Mouse (Mus musculus): ENCODE data around the gene Olfr576. TPM values are rescaled to one million over a fixed set of nuclear protein-coding genes. Genes with fewer than 3 reads are reported as not detected.

The Olfr576 gene
- total and polyA plus RNA-seq, 2 experiments from 2014 or later, result not detected

DNA sequence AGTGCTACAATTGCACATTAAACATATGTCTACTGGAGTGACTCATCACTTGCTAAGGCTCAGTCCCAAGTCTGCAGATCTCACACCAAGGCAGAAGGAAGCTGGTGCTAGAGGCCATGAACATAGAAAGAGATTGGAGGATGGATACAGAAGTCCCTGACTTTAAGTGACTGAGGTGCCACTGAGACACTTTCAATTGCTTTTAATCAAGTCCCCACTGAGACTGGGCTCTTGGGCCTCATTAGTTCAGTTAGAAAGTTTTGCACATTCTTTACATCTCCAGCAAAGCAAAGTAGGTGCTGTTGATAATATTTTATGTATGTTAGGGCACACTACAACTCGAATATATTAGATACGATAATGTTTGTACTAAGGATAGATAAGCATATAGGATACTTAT is 13.4 kb downstream of the Olfr576 start, which contains the start of gene Olfr577:
TSS of gene Olfr577 (minus strand) at position 101 of the 400 bp plus-strand sequence.
- no peak for TF ChIP-seq CTCF (IDR thresholded peaks at IDR 0.05; ENCODE audit: low read depth)
- WGBS, result 79% methylated on average over 2 of the region's 2 CpGs
- Histone ChIP-seq H3K9me3 (ENCODE audit: low read length) (no peaks in the 10 kb centered on the region), H3K27me3 (ENCODE audit: insufficient read depth, low read length) (no peaks in the 10 kb centered on the region), H3K36me3 (ENCODE audit: insufficient read depth, low read length) (no peaks in the 10 kb centered on the region), H3K9ac (replicated peaks; ENCODE audit: low read length) (no peak within 1 kb of the TSS), H3K4me1 (ENCODE audit: insufficient read depth, low read length) (no peaks in the 10 kb centered on the region), H3K27ac (no peak within 1 kb of the TSS), H3K4me2 (ENCODE audit: low read depth, low read length) (no peak within 1 kb of the TSS), H3K4me3 (ENCODE audit: low read length) (no peak within 1 kb of the TSS)
- DNase-seq (ENCODE audit: low spot score), result no peak
- no peak for ATAC-seq

DNA sequence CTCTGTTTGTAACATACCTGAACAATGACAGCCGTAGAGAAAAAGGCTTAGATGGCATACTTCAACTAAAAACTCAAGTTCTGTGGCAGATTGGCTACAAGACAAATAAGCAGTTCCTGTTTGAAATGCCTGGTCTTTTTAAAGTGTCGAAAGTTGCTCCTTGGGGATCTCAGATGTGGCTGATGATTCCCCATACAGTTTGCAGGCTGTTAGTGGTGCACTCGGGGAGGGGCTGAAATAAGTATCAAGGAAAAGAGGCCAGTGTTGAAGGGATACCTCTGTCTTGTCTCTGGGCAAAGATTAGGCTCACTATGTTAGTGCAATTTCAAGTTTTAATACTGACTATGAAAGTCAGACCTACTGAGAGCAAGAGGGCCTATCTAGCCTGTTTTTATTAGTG is 26.8 kb downstream of the Olfr576 start, which contains the start of gene Olfr578:
TSS of gene Olfr578 (minus strand) at position 101 of the 400 bp plus-strand sequence.
- Histone ChIP-seq H3K27me3 (ENCODE audit: insufficient read depth, low read length) (no peaks in the 10 kb centered on the region), H3K27ac (no peak within 1 kb of the TSS), H3K36me3 (ENCODE audit: insufficient read depth, low read length) (no peaks in the 10 kb centered on the region), H3K4me2 (ENCODE audit: low read depth, low read length) (no peak within 1 kb of the TSS), H3K9ac (replicated peaks; ENCODE audit: low read length) (no peak within 1 kb of the TSS), H3K4me1 (ENCODE audit: insufficient read depth, low read length) (no peaks in the 10 kb centered on the region), H3K9me3 (ENCODE audit: low read length) (no peaks in the 10 kb centered on the region), H3K4me3 (ENCODE audit: low read length) (no peak within 1 kb of the TSS)
- WGBS, result 79% methylated on average over 3 of the region's 3 CpGs
- TF ChIP-seq CTCF (IDR thresholded peaks at IDR 0.05; ENCODE audit: low read depth), result no peak
- no peak for DNase-seq (ENCODE audit: low spot score)
- ATAC-seq, result no peak

Other genes starting within 250 kb of the Olfr576 start
- gene Olfr33, start 243.6 kb upstream of the Olfr576 start, total RNA-seq (2014; rRNA removed), result not detected in 2 replicates
- gene Olfr33, start 243.6 kb upstream of the Olfr576 start, polyA plus RNA-seq (2015; fragmentation: Nextera tagmentation; extraction: Ambion mirVana), result not detected in 2 replicates
- not detected in 2 replicates for gene Olfr559, start 235.2 kb upstream of the Olfr576 start, total RNA-seq (2014; rRNA removed)
- gene Olfr559, start 235.2 kb upstream of the Olfr576 start, polyA plus RNA-seq (2015; fragmentation: Nextera tagmentation; extraction: Ambion mirVana), result not detected in 2 replicates
- not detected in 2 replicates for gene Olfr560, start 203.3 kb upstream of the Olfr576 start, total RNA-seq (2014; rRNA removed)
- not detected in 2 replicates for gene Olfr560, start 203.3 kb upstream of the Olfr576 start, polyA plus RNA-seq (2015; fragmentation: Nextera tagmentation; extraction: Ambion mirVana)
- 0.78 TPM in 1 of 2 replicates, not detected in the other for gene Olfr78, start 203.2 kb upstream of the Olfr576 start, total RNA-seq (2014; rRNA removed)
- gene Olfr78, start 203.2 kb upstream of the Olfr576 start, polyA plus RNA-seq (2015; fragmentation: Nextera tagmentation; extraction: Ambion mirVana), result 0.10 and 0.15 TPM in 2 replicates
- not detected in 2 replicates for gene Olfr561, start 191.4 kb upstream of the Olfr576 start, total RNA-seq (2014; rRNA removed)
- gene Olfr561, start 191.4 kb upstream of the Olfr576 start, polyA plus RNA-seq (2015; fragmentation: Nextera tagmentation; extraction: Ambion mirVana), result not detected in 2 replicates
- gene Olfr564, start 159.2 kb upstream of the Olfr576 start, total RNA-seq (2014; rRNA removed), result not detected in 2 replicates
- gene Olfr564, start 159.2 kb upstream of the Olfr576 start, polyA plus RNA-seq (2015; fragmentation: Nextera tagmentation; extraction: Ambion mirVana), result not detected in 2 replicates
- gene Olfr566, start 103.9 kb upstream of the Olfr576 start, total RNA-seq (2014; rRNA removed), result not detected in 2 replicates
- gene Olfr566, start 103.9 kb upstream of the Olfr576 start, polyA plus RNA-seq (2015; fragmentation: Nextera tagmentation; extraction: Ambion mirVana), result not detected in 2 replicates
- not detected in 2 replicates for gene Olfr568, start 85.5 kb upstream of the Olfr576 start, total RNA-seq (2014; rRNA removed)
- gene Olfr568, start 85.5 kb upstream of the Olfr576 start, polyA plus RNA-seq (2015; fragmentation: Nextera tagmentation; extraction: Ambion mirVana), result not detected in 2 replicates
- not detected in 2 replicates for gene Olfr569, start 71.8 kb upstream of the Olfr576 start, total RNA-seq (2014; rRNA removed)
- not detected in 2 replicates for gene Olfr569, start 71.8 kb upstream of the Olfr576 start, polyA plus RNA-seq (2015; fragmentation: Nextera tagmentation; extraction: Ambion mirVana)
- not detected in 2 replicates for gene Olfr570, start 68.1 kb upstream of the Olfr576 start, total RNA-seq (2014; rRNA removed)
- not detected in 2 replicates for gene Olfr570, start 68.1 kb upstream of the Olfr576 start, polyA plus RNA-seq (2015; fragmentation: Nextera tagmentation; extraction: Ambion mirVana)
- gene Olfr571, start 45.1 kb upstream of the Olfr576 start, total RNA-seq (2014; rRNA removed), result not detected in 2 replicates
- gene Olfr571, start 45.1 kb upstream of the Olfr576 start, polyA plus RNA-seq (2015; fragmentation: Nextera tagmentation; extraction: Ambion mirVana), result not detected in 2 replicates
- not detected in 2 replicates for gene Olfr572, start 38.3 kb upstream of the Olfr576 start, total RNA-seq (2014; rRNA removed)
- gene Olfr572, start 38.3 kb upstream of the Olfr576 start, polyA plus RNA-seq (2015; fragmentation: Nextera tagmentation; extraction: Ambion mirVana), result not detected in 2 replicates
- gene Olfr573-ps1, start 20.1 kb upstream of the Olfr576 start, total RNA-seq (2014; rRNA removed), result not detected in 2 replicates
- not detected in 2 replicates for gene Olfr573-ps1, start 20.1 kb upstream of the Olfr576 start, polyA plus RNA-seq (2015; fragmentation: Nextera tagmentation; extraction: Ambion mirVana)
- not detected in 2 replicates for gene Olfr574, start 14.2 kb upstream of the Olfr576 start, total RNA-seq (2014; rRNA removed)
- not detected in 2 replicates for gene Olfr574, start 14.2 kb upstream of the Olfr576 start, polyA plus RNA-seq (2015; fragmentation: Nextera tagmentation; extraction: Ambion mirVana)
- gene Olfr575, start 3.9 kb upstream of the Olfr576 start, total RNA-seq (2014; rRNA removed), result not detected in 2 replicates
- gene Olfr575, start 3.9 kb upstream of the Olfr576 start, polyA plus RNA-seq (2015; fragmentation: Nextera tagmentation; extraction: Ambion mirVana), result not detected in 2 replicates
- gene Olfr577, start 13.3 kb downstream of the Olfr576 start, total RNA-seq (2014; rRNA removed), result not detected in 2 replicates
- gene Olfr577, start 13.3 kb downstream of the Olfr576 start, polyA plus RNA-seq (2015; fragmentation: Nextera tagmentation; extraction: Ambion mirVana), result not detected in 2 replicates
- not detected in 2 replicates for gene Olfr578, start 26.7 kb downstream of the Olfr576 start, total RNA-seq (2014; rRNA removed)
- gene Olfr578, start 26.7 kb downstream of the Olfr576 start, polyA plus RNA-seq (2015; fragmentation: Nextera tagmentation; extraction: Ambion mirVana), result not detected in 2 replicates
- not detected in 2 replicates for gene Olfr582, start 75.4 kb downstream of the Olfr576 start, total RNA-seq (2014; rRNA removed)
- not detected in 2 replicates for gene Olfr582, start 75.4 kb downstream of the Olfr576 start, polyA plus RNA-seq (2015; fragmentation: Nextera tagmentation; extraction: Ambion mirVana)
- gene Olfr583, start 88.6 kb downstream of the Olfr576 start, total RNA-seq (2014; rRNA removed), result not detected in 2 replicates
- gene Olfr583, start 88.6 kb downstream of the Olfr576 start, polyA plus RNA-seq (2015; fragmentation: Nextera tagmentation; extraction: Ambion mirVana), result not detected in 2 replicates
- not detected in 2 replicates for gene Olfr584, start 119.2 kb downstream of the Olfr576 start, total RNA-seq (2014; rRNA removed)
- not detected in 2 replicates for gene Olfr584, start 119.2 kb downstream of the Olfr576 start, polyA plus RNA-seq (2015; fragmentation: Nextera tagmentation; extraction: Ambion mirVana)
- not detected in 2 replicates for gene Olfr585, start 135.1 kb downstream of the Olfr576 start, total RNA-seq (2014; rRNA removed)
- gene Olfr585, start 135.1 kb downstream of the Olfr576 start, polyA plus RNA-seq (2015; fragmentation: Nextera tagmentation; extraction: Ambion mirVana), result not detected in 2 replicates
- not detected in 2 replicates for gene Olfr586, start 163.0 kb downstream of the Olfr576 start, total RNA-seq (2014; rRNA removed)
- gene Olfr586, start 163.0 kb downstream of the Olfr576 start, polyA plus RNA-seq (2015; fragmentation: Nextera tagmentation; extraction: Ambion mirVana), result not detected in 2 replicates
- gene Olfr588-ps1, start 178.2 kb downstream of the Olfr576 start, total RNA-seq (2014; rRNA removed), result not detected in 2 replicates
- gene Olfr588-ps1, start 178.2 kb downstream of the Olfr576 start, polyA plus RNA-seq (2015; fragmentation: Nextera tagmentation; extraction: Ambion mirVana), result not detected in 2 replicates
- not detected in 2 replicates for gene Olfr589, start 193.7 kb downstream of the Olfr576 start, total RNA-seq (2014; rRNA removed)
- gene Olfr589, start 193.7 kb downstream of the Olfr576 start, polyA plus RNA-seq (2015; fragmentation: Nextera tagmentation; extraction: Ambion mirVana), result not detected in 2 replicates
- not detected in 2 replicates for gene Olfr591, start 215.7 kb downstream of the Olfr576 start, total RNA-seq (2014; rRNA removed)
- gene Olfr591, start 215.7 kb downstream of the Olfr576 start, polyA plus RNA-seq (2015; fragmentation: Nextera tagmentation; extraction: Ambion mirVana), result not detected in 2 replicates
- not detected in 2 replicates for gene Olfr592, start 222.1 kb downstream of the Olfr576 start, total RNA-seq (2014; rRNA removed)
- gene Olfr592, start 222.1 kb downstream of the Olfr576 start, polyA plus RNA-seq (2015; fragmentation: Nextera tagmentation; extraction: Ambion mirVana), result not detected in 2 replicates
- gene Olfr593, start 249.2 kb downstream of the Olfr576 start, total RNA-seq (2014; rRNA removed), result not detected in 2 replicates
- not detected in 2 replicates for gene Olfr593, start 249.2 kb downstream of the Olfr576 start, polyA plus RNA-seq (2015; fragmentation: Nextera tagmentation; extraction: Ambion mirVana)

Data from hindbrain, postnatal 0 days (tissue).